Mouse (Mus musculus): ENCODE results near the gene Rag1. TPM values are rescaled to one million over a fixed set of nuclear protein-coding genes. Genes with fewer than 3 reads are reported as not detected.

The Rag1 gene
- polyA plus RNA-seq, 1 experiment: 11.2 TPM

DNA sequence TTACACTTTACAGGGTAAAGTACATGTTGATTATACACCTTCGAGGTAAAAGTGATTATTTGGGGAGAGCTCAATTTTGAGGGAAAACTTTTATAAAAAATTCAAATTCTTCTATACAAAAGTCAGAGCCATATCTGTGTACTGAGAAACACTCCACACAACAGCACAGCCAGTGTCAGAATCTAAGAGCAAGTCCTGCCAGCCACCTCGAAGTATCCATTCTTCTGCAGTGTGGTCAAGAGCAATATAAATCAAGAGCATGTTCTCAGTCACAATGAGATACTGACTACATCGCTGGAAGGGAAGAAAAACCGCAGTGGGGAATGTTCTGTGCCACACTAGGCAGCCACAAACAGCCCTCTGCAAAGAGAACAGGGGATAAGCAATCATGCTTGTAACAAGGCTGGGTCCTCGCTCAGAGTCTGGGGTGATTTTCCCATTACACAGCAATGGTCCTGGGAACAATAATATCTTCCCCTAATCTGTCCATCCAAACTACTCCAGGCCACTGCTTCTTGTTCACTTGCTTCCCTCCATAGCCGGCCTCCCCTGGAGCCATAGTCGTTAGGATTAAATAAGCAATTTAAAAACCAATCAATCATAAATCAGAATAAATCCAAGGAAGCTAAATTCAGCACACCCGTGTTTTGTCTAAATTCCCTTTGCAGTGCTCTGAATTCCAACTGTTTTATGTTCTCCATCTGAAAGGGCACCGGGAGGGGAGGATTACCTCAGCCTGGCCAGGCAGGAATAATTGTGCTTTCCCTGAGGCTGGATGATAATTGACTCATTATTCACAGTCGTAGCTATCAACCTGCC is 57.1 kb downstream of the Rag1 start:
- TF ChIP-seq POLR2A (IDR thresholded peaks at IDR 0.05; ENCODE audit: borderline replicate concordance, control insufficient read depth, low read depth, low read length) (no peak), CTCF (IDR thresholded peaks at IDR 0.05; ENCODE audit: control insufficient read depth, insufficient read depth, low read length) (no peak)
- H3K27ac ChIP-seq (ENCODE audit: control insufficient read depth, insufficient read depth, low read depth, low read length, poor library complexity): no peak overlapping the region

DNA sequence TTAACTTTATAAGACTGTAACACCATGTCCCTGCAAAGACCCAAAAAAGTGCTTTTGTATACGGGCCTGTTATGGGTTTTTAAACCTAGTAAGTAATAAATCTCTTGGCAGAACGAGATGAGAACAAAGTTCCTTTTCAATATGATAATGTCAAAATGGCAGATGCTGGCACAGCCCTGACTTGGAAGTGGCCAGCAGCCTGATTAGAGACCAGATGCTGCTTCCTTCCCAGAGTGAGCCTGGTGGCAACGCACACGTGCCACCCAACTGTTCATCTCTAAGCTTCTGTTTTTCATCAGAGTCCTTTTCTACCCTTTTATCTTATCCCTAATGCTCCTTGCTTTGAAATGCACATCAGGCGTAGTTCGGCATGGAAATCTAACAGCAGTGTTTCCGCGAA is 57.9 kb downstream of the Rag1 start:
- TF ChIP-seq POLR2A (IDR thresholded peaks at IDR 0.05; ENCODE audit: borderline replicate concordance, control insufficient read depth, low read depth, low read length) (no peak), CTCF (IDR thresholded peaks at IDR 0.05; ENCODE audit: control insufficient read depth, insufficient read depth, low read length) (no peak)
- Histone ChIP-seq H3K4me3 (replicated peaks; ENCODE audit: control insufficient read depth, low read depth, low read length) (no peak overlapping the region), H3K4me1 (ENCODE audit: control insufficient read depth, insufficient read depth, low read length) (no peaks in the 10 kb centered on the region; the same call in 1 of the 2 replicates), H3K27ac (ENCODE audit: control insufficient read depth, insufficient read depth, low read depth, low read length, poor library complexity) (no peak overlapping the region)
- WGBS: 76% methylated on average over 8 of the region's 8 CpGs

More for the DNA sequence above, 57.1 kb downstream of the Rag1 start:
- Histone ChIP-seq H3K4me3 (replicated peaks; ENCODE audit: control insufficient read depth, low read depth, low read length) (no peak overlapping the region), H3K4me1 (ENCODE audit: control insufficient read depth, insufficient read depth, low read length) (no peaks in the 10 kb centered on the region; the same call in 1 of the 2 replicates)
- WGBS: 68% methylated on average over 10 of the region's 10 CpGs

Other genes starting within 250 kb of the Rag1 start
- gene Rag2, start 24.8 kb downstream of the Rag1 start, polyA plus RNA-seq (2011; ENCODE audit: insufficient read depth, insufficient read length, low replicate concordance, missing spikeins): 1.7 and 2.1 TPM in 2 replicates
- gene B230118H07Rik, start within 50 bp of the Rag1 start, polyA plus RNA-seq (2011; ENCODE audit: insufficient read depth, insufficient read length, low replicate concordance, missing spikeins): 12.5 and 32.8 TPM in 2 replicates
- 2.6 and 6.7 TPM in 2 replicates for gene Traf6, start 28.9 kb upstream of the Rag1 start, polyA plus RNA-seq (2011; ENCODE audit: insufficient read depth, insufficient read length, low replicate concordance, missing spikeins)
- 1.0 and 8.4 TPM in 2 replicates for gene Prr5l, start 233.5 kb upstream of the Rag1 start, polyA plus RNA-seq (2011; ENCODE audit: insufficient read depth, insufficient read length, low replicate concordance, missing spikeins)
- 11.1 and 11.5 TPM in 2 replicates for gene Commd9, start 236.7 kb upstream of the Rag1 start, polyA plus RNA-seq (2011; ENCODE audit: insufficient read depth, insufficient read length, low replicate concordance, missing spikeins)